Mouse (Mus musculus) liver, embryonic 14.5 days (tissue): Measurements from ENCODE around the gene Rnf220.

Experiments
- CTCF ChIP-seq: IDR thresholded peaks from 2 replicates; pipeline ENCODE4 v1.5.1; 2016; ENCODE audit warnings: antibody characterized with exemption, low read depth, control low read depth
- EP300 ChIP-seq: IDR thresholded peaks from 2 replicates; pipeline ENCODE4 v1.6.1; 2016; ENCODE audit warnings: antibody characterized with exemption, low read depth

GRCm38 (mm10) chr4:117496482-117497165 lies at the start of gene Rnf220:
- 0 out of 2 replicates have a peak, but pooled peaks have one; percentile 19 for TF ChIP-seq CTCF
- no peak for TF ChIP-seq EP300
